Mouse (Mus musculus) stomach, postnatal 0 days (tissue): ENCODE results near the gene Arhgef3.

ENCODE experiments used
- CTCF ChIP-seq: IDR thresholded peaks from 2 replicates; pipeline ENCODE4 v1.5.1; 2016; ENCODE audit warnings: antibody characterized with exemption, low read depth, mild to moderate bottlenecking, moderate library complexity
- EP300 ChIP-seq: optimal IDR thresholded peaks from 2 replicates; pipeline ENCODE3; 2016; ENCODE audit warnings: antibody characterized with exemption

GRCm38 (mm10) chr14:27187885-27188284 is 73.2 kb downstream of the Arhgef3 start:
- TF ChIP-seq EP300 = no peak
- no peak for TF ChIP-seq CTCF
